Mouse (Mus musculus): ENCODE results near the gene Galntl5.

DNA sequence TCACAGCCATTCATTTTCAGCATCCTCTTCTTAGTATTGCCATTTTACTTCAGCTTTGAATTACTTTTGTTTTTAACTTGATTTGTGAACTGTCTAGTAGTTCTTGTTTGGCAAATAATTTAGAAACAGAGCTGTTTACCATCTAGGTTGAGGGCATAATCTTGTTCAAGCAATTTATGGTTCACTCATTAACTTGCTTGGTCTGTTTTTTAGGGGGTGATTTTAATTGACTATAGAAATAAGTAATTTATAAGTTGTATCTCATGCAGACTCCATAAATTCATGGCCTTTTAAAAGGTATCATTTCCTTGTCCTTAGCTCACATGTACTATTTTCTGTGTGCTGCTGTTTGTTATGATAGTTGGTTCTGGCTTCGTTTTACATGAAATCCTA lies 65.2 kb downstream of the Galntl5 start:
- TF ChIP-seq CTCF (IDR thresholded peaks at IDR 0.05; ENCODE audit: low read depth, low read length) (no peak), EP300 (IDR thresholded peaks at IDR 0.05; ENCODE audit: insufficient read depth, low read depth, low read length) (no peak)
